Mouse (Mus musculus) adrenal gland, postnatal 14 days (tissue): ENCODE measurements around the gene Gm10354. TPM values are rescaled to one million over a fixed set of nuclear protein-coding genes. Genes with fewer than 3 reads are reported as not detected.
"Not testable (repeated sequence)": the region's sequence is repeated elsewhere in the genome, so short reads cannot be mapped to it uniquely, and the experiment has no call there.

ENCODE experiments used
- DNase-seq: peaks from one replicate; pipeline ENCODE4 v3.0.0; 2021; ENCODE audit warnings: mixed read lengths
- long read RNA-seq, 2 experiments: library from polyadenylated mRNA; stranded (forward); transcript quantifications; one replicate each; pipeline ENCODE4 v2.0.0; 2021
- total RNA-seq: library from RNA; stranded (reverse); gene quantifications from 2 replicates; pipeline ENCODE4 v1.2.3, GENCODE M21; 2021

Gene Gm10354
- total RNA-seq, result not detected in 2 replicates
- long read RNA-seq, experiment 1, result 0 reads
- long read RNA-seq, experiment 2, result 0 reads

DNA sequence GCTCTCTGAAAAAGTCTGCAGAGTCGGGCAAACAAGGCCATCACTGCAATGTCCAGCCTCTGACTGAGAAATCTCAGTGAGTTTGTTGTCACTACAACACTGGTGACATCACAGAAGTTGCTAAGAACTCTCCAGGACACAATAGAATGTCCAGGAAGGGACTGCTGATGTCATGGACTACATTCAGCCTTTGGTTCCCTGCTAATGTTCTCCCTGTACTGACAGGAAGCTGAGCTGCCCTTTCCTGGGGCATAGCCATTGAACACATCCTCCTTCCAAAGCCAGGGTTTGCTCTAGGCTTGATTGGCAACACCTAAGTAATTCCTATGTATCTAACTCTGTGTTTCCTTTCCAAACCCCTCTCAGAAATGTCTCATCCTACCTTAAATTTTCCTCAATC lies at the start of gene Gm10354:
TSS of gene Gm10354 (minus strand) at position 101 of the 400 bp plus-strand sequence.
- not testable (repeated sequence) for DNase-seq

DNA sequence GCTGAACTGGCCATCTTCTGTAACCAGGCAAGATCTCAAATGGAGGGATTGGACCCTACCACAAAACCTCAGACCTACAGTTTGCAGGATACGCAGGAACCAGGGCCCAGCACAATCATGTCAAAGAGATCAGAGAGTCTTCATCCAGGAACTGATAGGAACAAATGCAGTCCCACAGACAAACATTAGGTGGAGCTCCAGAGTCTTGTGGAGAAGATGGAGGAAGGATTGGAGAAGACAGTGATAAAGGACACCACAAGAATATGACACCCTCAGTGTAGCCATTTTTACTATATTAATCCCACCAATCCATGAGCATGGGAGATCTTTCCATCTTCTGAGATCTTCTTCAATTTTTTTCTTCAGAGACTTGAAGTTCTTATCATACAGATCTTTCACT lies 45.6 kb upstream of the Gm10354 start:
- peak; percentile 27 for DNase-seq

DNA sequence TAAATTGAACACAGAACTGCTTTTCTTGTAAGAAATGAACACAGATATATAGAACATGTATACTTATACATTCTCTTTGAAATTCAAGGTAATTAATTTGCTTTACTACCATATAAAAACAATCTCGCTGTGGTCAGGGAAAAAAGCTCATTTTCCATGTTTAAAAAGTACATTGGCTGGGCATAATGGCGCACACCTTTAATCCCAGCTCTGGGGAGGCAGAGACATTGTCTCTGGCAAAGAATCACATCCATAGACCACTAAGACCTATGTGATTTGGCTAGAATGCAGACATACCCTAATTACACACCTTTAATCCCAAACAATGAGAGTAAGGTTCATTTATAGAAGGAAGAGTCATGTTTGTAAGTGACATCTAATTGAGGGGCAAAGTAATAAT lies 41.3 kb upstream of the Gm10354 start:
- DNase-seq, result not testable (repeated sequence)

DNA sequence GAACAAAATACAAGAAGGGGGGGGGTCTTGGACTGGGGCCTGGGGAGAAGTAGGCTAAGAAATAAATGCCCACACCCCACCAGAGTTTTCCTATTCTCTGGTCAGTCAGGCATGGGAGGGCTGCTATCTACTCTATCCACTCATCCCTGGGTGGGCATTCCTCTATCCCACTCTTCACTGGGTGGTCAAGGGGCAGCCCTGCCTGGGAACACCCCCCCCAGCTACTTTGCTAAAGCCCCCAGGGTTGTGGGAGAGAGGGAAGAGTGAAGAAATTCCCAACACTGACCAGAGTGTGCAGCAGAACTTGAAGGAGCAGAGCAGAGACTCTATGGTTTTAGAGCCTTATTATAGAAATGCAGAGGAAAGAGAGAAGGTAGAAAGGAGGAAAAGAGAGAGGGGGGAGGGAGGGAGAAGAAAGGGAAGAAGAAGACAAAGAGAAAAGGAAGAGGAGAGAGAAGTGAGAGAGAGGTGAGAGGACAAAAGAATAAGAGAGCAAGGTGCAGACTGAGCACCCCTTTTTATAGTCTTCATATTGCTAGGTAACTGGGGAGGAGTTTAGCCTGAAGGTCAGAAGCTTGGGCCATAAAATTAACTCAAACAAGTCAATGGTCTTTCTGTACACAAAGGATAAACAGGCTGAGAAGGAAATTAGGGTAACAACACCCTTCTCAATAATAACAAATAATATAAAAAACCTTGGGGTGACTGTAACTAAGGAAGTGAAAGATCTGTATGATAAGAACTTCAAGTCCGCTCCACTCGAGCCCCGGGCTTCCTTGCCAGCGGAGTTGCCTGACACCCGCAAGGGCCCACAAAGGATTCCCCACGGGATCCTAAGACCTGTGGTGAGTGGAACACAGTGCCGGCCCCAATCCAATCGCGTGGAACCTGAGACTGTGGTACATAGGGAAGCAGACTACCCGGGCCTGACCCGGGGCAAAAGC lies 32.2 kb upstream of the Gm10354 start:
- not testable (repeated sequence) for DNase-seq

DNA sequence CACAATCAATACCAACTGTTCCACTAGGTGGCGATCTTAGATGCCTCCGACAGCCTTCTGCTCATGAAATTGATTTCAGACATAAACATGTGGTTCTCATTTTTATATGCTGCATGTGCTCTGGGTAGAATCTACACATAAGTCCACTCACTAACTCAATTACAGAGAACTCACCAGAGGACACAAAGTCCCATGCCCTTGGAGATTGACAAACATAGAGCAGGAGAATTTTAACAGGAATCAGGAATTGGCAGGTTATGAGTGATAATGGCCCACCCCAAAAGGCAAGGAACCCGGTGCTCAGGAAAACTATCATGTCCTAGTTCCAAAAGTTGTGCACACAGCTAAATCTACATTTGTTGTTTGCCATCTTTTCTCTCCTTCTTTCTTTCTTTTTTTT lies 28.2 kb upstream of the Gm10354 start:
- not testable (repeated sequence) for DNase-seq

DNA sequence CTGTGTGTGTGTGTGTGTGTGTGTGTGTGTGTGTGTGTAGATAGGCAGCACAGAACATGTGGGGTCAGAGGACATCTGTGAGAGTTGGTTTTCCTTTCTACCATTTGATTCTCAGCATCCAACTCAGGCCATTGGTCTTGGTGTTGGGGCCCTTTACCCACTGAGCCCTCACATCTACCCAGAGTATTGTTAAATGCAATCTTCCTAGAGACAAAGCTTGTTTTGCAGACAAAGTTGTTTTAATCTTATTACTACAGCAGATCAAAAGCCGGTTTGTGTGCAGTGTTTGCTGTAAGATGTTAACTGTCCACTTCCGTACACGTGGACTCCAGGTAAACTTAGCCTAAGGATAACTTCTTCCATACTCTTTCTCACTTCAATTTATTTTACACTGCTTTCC lies 27.6 kb upstream of the Gm10354 start:
- DNase-seq, result not testable (repeated sequence)

DNA sequence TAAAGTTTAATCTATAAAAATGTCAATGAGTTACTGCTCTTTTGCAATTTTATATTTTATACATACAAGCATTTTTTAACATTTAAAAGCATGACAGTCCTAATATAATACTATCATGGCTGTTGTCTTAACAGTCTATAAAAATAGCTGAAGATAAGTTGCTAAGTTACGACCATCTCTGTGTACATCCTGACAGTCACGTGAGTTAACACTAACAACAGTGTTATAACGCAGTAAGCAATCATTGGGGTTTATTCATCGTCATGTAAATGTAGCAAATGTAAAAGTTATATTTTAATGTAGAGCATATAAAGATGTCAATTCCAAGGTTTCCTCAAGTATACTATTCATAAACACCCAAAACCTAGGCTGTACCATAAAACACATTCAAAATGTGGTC lies 26.8 kb upstream of the Gm10354 start:
- not testable (repeated sequence) for DNase-seq

DNA sequence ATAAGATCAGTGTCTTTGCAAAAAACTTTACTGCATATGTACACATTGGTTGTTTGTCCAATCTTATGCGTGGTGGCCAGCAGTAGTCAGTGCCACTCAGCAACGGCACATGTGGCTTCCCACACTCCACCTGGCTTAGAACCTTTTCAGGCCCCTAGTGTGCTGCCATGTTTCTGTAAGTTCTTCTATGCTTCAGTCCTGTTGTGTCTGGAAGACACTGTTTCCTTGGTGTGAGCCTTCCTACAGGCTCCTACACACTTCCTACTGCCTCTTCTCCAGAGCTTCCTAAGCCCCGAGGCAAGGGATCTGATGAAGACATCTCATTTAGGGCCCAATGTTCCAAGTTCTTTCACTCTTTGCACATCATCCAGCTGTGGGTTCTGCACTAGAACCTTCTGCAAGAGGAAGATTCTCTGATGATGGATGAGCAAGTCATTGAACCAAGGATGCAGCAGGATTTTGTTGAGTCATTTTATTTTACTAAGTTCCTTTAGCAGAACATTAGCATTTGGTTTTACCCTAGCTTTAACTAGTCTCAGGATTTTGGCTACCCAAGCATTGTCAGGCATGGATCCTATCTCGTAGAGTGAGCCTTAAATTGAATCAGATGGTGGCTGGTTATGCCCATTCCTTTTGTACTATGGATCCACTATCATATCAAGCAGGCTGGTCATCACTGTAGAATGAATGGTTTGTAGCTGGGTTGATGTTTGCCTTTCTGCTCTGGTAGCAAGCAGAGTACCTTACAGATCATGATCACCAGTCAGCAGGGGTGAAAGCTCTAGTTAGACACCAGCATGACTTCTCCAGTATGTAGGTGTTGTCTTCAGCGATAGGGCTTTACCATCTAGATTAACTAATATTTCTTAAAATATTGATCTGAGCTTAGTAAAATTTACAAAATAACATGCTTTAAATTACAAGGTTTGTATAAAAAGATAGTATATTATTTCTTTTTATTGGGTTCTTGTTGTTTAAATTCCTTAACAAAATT lies 26.1 kb upstream of the Gm10354 start:
- DNase-seq, result not testable (repeated sequence)

DNA sequence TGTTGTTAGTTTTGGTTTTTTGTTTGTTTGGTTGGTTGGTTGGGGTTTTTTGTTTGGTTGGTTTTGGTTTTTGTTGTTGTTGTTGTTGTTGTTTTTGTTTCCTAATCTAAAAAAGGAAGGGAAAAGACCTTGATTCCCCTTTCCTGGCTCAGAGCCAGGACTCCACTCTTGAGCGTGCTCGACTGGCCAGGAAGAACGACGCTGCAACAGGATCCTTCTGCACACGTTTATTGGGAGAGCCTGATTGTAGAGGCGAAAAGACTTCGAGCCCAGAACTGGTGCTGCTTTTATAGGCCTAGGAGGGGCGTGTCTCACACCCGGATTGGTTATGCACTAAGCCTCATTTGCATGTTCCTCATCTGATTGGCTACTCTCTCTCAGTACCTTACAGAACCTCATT lies 19.3 kb upstream of the Gm10354 start:
- not testable (repeated sequence) for DNase-seq

DNA sequence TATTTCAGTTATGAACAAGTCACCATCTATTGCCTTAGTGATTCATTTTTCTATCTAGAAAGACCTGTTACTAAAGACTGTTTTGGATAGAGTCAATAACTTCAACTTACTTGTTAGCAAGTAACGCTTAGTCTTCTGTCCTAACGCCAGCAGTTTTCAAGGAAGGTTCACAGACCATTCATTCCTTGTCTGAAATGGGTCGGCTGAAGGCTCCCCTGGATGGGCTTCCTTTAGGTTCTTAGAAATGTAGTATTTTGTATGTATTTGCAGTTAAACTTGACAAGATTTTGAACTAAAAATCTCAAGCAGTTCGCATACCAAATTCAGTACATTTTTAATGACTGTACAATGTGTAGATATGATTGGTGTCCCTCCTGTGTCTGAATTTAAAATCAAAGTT lies 18.8 kb upstream of the Gm10354 start:
- not testable (repeated sequence) for DNase-seq

DNA sequence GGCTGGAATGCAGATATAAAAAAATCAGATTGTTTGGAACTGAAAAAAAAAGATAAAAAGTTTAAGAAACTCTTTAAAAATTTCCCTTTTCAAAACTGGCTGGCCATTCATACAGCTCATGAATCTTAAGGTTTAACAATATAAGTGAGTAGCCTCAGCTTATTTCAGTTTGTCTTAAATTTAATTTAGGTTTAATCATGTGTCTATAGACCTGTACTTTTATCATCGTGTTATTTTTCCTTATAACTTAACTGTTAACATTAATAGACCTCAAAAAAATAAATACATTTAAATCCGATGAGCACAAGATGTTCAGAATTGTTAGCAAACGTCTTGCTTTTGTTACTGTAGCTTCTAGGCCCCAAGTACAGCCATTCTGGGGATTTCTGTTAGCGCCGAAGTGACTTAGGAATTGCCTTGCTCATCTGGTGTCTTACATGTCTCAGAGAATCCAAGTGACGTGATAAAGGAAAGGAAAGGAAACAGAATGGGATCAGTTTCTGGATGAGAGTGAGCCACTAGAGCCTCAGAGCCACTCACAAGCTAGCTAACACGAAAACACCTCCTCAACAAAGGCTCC lies 18.0 kb upstream of the Gm10354 start:
- not testable (repeated sequence) for DNase-seq

DNA sequence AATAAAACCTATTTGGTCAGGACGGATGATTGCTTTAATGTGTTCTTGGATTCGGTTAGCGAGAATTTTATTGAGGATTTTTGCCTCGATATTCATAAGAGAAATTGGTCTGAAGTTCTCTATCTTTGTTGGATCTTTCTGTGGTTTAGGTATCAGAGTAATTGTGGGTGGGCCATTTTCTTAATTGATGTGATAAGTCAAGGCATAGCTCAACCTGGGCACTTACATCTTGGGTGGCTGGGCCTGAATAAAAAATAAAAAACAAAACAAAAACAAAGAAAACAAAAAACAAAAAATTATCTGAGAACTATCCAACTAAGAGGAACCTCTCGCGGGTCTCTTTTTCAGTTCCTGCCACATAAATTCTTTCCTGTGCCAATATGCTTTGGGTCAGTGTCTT lies 15.4 kb upstream of the Gm10354 start:
- DNase-seq, result not testable (repeated sequence)

DNA sequence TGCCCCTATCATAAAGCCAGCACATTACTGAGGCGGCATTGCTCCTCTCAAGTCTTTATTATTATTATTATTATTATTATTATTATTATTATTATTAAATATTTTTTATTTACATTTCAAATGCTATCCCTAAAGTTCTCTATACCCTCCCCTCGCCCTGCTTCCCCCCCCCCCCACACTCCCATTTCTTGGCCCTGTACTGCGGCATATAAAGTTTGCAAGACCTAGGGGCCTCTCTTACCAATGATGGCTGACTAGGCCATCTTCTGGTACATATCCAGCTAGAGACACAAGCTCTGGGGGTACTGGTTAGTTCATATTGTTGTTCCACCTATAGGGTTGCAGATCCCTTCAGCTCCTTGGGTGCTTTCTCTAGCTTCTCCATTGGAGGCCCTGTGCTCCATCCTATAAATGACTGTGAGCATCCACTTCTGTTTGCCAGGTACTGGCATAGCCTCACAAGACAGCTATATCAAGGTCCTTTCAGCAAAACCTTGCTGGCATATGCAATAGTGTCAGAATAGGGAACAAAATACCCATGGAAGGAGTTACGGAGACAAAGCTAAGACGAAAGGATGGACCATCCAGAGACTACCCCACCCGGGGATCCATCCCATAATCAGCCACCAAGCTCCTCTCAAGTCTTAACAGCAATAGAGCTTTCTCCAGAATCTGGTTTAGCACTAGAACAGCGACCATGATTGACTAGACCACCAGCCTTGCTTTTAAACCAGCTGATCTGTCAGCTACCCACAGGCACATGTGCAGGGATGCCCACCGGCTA lies 11.8 kb upstream of the Gm10354 start:
- not testable (repeated sequence) for DNase-seq

DNA sequence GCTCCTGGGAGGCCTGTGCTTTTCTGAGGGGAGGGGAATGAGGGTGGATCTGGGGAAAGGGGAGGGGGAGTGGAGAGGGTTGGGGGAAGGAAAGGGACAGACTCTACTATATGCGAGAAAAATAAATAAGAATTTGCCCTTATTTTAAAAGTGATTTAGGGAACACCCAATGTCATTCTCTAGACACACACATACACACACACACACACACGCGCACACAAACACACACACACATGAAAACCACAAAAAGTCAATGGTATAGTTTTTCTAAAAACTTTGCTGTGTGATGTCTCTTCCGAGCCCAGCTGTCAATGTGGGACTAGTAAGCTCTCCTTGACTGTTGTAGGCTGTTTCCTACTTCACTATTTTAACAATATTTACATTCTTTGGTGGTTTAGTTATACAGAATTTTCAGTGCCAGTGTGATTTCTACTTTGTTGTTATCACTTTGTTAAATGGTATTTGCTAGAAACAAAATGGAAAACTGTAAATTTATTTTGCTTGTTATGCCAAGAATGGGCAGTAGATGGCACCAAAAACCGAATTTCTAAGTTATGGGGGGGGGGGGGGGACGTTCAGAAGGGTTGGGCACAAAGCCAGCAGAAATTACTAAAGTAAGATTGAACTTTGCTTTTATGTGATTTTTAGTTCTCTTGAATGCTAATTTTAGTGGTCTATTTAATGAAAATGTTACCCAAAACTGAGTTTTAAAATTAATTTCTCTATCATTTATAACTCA lies 8.1 kb upstream of the Gm10354 start:
- not testable (repeated sequence) for DNase-seq

DNA sequence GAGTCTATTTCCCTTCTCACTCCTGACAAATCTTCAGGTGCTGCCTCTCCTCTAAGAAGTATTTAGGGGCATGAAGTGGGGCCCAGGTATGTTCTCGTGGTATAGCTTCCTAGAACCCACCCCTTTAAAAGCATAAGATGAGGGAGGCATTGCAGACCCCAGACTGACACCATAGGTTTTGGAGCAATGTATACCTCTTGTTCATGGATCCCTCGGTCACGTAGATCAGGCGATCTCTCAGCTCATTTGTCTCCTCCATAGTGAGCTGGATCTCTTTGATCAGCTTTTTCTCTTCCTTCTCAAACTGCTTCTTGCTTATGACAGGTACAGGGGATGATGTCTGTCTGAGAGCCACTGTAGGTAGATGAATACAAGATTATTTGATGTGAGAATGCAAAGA lies 1.4 kb downstream of the Gm10354 start:
- not testable (repeated sequence) for DNase-seq

DNA sequence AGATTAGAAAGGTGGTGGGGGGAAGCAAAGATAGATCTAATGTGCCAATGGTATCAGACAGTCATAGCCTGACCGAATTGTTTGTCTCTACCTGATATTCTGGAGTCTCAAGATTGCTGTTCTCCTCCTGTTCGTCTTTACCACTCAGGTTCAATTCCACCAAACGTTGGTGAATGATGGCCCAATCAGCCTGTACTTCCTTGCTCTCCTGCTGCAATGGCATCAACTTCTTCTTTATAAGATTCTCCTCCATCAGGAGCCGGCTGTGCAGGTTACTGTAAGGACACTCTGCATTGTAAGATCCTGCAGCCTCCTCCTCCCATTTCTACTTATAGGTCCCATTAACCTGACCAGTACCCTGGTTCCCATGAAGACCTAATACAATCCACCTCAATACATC lies 3.4 kb downstream of the Gm10354 start:
- DNase-seq, result not testable (repeated sequence)

DNA sequence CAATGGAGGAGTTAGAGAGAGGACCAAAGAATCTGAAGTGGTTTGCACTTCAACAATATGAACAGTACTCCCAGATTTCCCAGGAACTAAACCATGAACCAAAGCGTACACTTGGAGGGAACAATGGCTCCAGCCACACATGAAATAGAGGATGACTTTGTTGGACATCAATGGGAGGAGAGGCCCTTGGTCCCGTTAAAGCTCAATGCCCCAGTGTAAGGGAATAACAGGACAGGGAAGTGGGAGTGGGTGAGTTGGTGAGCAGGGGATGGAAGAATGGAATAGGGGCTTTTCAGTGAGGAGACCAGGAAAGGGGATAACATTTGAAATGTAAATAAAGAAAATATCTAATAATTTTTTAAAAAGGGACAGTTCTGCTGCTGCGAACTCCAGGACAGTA lies 5.9 kb downstream of the Gm10354 start:
- DNase-seq, result not testable (repeated sequence)

DNA sequence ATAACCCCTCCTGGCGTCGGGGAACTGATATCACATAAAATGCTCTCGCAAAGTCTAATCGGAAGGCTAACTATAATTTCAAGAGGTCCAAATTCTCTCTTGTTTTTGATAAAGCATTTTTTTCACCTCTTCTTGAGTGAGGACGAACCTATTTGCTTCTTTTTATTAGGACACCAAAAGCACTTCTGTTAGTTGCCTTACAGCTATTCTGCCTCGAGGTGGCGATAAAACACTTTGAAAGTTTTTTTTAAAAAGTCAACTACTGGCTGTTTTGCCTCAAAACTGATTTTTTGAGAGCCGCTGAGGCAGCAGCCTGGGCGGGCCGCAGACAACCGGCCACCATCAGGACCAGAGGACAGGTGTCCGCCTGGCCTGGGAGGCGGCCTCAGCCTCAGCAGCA lies 14.9 kb downstream of the Gm10354 start:
- not testable (repeated sequence) for DNase-seq

DNA sequence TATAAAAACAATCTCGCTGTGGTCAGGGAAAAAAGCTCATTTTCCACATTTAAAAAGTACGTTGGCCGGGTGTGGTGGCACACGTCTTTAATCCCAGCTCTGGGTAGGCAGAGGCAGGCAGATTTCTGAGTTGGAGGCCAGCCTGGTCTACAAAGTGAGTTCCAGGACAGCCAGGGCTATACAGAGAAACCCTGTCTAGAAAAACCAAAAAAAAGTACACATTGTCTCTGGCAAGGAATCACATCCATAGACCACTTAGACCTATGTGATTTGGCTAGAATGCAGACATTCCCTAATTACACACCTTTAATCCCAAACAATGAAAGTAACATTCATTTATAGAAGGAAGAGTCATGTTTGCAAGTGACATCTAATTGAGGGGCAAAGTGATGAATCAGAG lies 17.2 kb downstream of the Gm10354 start:
- DNase-seq, result not testable (repeated sequence)

DNA sequence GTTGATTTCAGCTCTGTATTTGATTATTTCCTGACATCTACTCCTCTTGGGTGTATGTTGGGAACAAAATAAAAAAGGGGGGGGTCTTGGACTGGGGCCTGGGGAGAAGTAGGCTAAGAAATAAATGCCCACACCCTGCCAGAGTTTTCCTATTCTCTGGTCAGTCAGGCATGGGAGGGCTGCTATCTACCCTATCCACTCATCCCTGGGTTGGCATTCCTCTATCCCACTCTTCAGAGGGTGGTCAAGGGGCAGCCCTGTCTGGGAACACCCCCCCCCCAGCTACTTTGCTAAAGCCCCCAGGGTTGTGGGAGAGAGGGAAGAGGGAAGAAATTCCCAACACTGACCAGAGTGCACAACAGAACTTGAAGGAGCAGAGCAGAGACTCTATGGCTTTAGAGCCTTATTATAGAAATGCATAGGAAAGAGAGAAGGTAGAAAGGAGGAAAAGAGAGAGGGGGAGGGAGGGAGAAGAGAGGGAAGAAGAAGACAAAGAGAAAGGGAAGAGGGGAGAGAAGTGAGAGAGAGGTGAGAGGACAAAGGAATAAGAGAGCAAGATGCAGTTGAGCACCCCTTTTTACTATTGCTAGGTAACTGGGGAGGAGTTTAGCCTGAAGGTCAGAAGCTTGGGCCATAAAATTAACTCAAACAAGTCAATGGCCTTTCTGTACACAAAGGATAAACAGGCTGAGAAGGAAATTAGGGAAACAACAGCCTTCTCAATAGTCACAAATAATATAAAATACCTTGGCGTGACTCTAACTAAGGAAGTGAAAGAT lies 22.6 kb downstream of the Gm10354 start:
- DNase-seq, result not testable (repeated sequence)
